Mouse (Mus musculus): ENCODE results near the gene AC131692.1. TPM values are rescaled to one million over a fixed set of nuclear protein-coding genes. Genes with fewer than 3 reads are reported as not detected.
A peak's percentile ranks its signal among the peaks of the same experiment; 100 is the strongest.
"Not testable (repeated sequence)": the region's sequence is repeated elsewhere in the genome, so short reads cannot be mapped to it uniquely, and the experiment has no call there.

Gene AC131692.1
- polyA plus RNA-seq, 1 experiment from 2014 or later: not detected

DNA sequence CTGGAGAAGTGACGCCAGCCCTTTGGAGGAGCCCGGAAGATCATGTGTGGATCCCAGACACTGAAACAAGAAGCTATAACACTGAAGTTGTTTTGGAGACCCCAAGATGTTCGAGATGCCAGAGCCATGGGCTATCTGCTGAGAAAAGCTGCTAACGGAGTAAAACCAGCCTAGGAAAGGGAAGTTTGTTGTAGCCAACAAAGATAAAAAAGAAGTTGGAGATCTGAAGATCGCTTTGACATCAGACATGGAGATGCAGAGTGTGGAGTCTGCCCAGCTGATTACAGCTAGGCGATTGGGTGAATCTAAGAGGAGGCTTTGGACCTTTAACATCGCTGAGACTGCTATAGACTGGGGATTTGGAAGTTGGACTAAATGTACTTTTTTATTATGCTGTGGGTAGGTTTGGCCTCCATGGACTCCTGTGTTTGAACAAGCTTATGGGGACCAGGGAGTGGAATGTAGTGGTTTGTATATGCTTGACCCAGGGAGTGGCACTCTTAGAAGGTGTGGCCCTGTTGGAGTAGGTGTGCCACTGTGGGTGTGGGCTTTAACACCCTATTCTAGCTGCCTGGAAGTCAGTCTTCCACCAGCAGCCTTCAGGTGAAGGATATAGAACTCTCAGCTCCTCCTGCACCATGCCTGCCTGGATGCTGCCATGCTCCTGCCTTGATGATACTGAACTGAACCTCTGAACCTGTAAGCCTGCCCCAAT, 36.4 kb downstream of the AC131692.1 start:
- H3K9me3 ChIP-seq (ENCODE audit: low read length); H3K4me2 ChIP-seq (replicated peaks; ENCODE audit: low read depth, low read length); H3K4me1 ChIP-seq (ENCODE audit: insufficient read depth, low read depth, low read length); H3K27me3 ChIP-seq (replicated peaks; ENCODE audit: insufficient read depth, low read length); H3K27ac ChIP-seq (ENCODE audit: low read length); H3K36me3 ChIP-seq (ENCODE audit: insufficient read depth, low read length); H3K9ac ChIP-seq (replicated peaks; ENCODE audit: low read depth); H3K4me3 ChIP-seq (ENCODE audit: low read depth, low read length): not testable (repeated sequence)
- DNase-seq (ENCODE audit: low spot score) (peak; percentile 58), ATAC-seq (peak; percentile 27)
- TF ChIP-seq EP300 (IDR thresholded peaks at IDR 0.05): peak; percentile 39
- WGBS: 64% methylated on average over 7 of the region's 7 CpGs

DNA sequence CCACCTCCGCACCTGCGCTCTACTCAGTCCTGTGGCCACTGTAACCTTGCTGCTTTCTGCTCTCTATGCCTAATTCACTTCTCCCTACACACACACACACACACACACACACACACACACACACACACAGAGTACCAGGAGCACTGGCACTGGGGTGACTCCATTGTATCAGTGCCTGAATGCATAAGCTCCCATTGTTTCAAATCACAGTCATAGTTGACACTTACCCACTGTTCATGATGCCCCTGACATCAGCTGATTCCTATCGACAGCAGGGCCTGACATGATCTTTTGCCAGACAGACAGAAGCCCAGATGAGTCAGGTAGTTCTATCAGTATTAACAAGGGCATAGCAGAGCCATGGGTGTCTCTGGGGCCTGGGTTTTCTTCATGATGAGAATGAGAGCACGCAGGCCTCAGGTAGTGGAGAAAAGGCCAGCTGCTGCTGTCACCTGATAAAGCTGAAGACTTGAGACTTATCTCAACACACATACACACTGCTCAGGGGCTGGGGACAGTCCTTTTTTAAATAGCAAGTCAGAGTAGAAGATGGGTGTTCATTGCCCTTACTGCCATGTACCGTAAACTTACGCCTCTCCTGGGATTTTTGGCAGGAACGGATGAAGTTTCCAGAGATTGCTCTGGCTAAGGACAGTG, 38.1 kb downstream of the AC131692.1 start:
- Histone ChIP-seq H3K27me3 (replicated peaks; ENCODE audit: insufficient read depth, low read length) (no peaks in the 10 kb centered on the region), H3K9me3 (ENCODE audit: low read length) (no peaks in the 10 kb centered on the region), H3K36me3 (ENCODE audit: insufficient read depth, low read length) (no peaks in the 10 kb centered on the region), H3K4me3 (ENCODE audit: low read depth, low read length) (no peak overlapping the region), H3K9ac (replicated peaks; ENCODE audit: low read depth) (no peak overlapping the region), H3K4me1 (ENCODE audit: insufficient read depth, low read depth, low read length) (no peaks in the 10 kb centered on the region), H3K27ac (ENCODE audit: low read length) (peak overlapping the region; percentile 26; the same call in 1 of the 2 replicates), H3K4me2 (replicated peaks; ENCODE audit: low read depth, low read length) (no peak overlapping the region)
- DNase-seq (ENCODE audit: low spot score) (no peak), ATAC-seq (no peak)
- no peak for TF ChIP-seq CTCF (IDR thresholded peaks at IDR 0.05)
- no peak for TF ChIP-seq EP300 (IDR thresholded peaks at IDR 0.05)
- WGBS: 79% methylated on average over 7 of the region's 7 CpGs

DNA sequence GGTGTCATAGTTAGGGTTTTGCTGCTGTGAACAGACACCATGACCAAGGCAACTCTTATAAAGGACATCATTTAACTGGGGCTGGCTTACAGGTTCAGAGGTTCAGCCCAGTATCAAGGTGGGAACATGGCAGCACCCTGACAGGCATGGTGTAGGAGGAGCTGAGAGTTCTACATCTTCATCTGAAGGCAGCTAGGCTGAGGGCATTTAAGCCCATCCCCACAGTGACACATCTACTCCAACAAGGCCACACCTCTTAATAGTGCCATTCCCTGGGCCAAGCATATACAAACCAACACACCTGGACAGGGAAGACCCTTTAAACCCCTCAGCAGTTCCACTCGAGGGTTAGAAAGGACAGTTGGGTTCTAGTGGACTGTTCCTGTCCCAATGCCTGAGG, 39.0 kb downstream of the AC131692.1 start:
- H3K9me3 ChIP-seq (ENCODE audit: low read length); H3K4me3 ChIP-seq (ENCODE audit: low read depth, low read length); H3K9ac ChIP-seq (replicated peaks; ENCODE audit: low read depth); ATAC-seq; H3K4me1 ChIP-seq (ENCODE audit: insufficient read depth, low read depth, low read length); DNase-seq (ENCODE audit: low spot score); H3K4me2 ChIP-seq (replicated peaks; ENCODE audit: low read depth, low read length); H3K36me3 ChIP-seq (ENCODE audit: insufficient read depth, low read length); H3K27ac ChIP-seq (ENCODE audit: low read length); H3K27me3 ChIP-seq (replicated peaks; ENCODE audit: insufficient read depth, low read length): not testable (repeated sequence)
- WGBS: 29% methylated on average over 1 of the region's 1 CpGs

DNA sequence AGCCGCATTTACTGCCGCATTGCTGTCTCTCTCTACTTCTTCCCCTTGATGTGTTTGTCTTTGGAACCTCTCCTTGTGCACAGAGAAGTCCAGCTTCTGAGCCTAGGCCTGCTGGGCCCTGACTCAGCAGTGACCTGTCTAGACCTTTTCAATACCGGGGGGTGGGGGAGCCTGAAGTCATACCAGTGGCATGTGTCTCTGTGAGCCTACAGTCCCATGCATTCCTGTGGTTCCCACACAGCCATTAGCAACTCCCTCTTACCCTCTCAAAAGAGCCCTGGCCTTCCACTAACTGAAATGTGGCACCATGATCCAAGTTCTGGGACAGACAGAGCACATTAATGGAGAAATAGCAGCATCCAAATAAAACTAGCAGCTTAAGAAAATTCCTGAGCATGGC, 42.2 kb downstream of the AC131692.1 start:
- ATAC-seq (no peak), DNase-seq (ENCODE audit: low spot score) (no peak)
- no peak for TF ChIP-seq EP300 (IDR thresholded peaks at IDR 0.05)
- no peak for TF ChIP-seq CTCF (IDR thresholded peaks at IDR 0.05)
- H3K27ac ChIP-seq (ENCODE audit: low read length): no peak overlapping the region
- no peak overlapping the region for H3K4me2 ChIP-seq (replicated peaks; ENCODE audit: low read depth, low read length)
- WGBS: 74% methylated on average over 3 of the region's 3 CpGs
- no peaks in the 10 kb centered on the region for H3K27me3 ChIP-seq (replicated peaks; ENCODE audit: insufficient read depth, low read length)
- no peaks in the 10 kb centered on the region for H3K36me3 ChIP-seq (ENCODE audit: insufficient read depth, low read length)
- no peak overlapping the region for H3K4me3 ChIP-seq (ENCODE audit: low read depth, low read length)
- no peaks in the 10 kb centered on the region; the same call in 1 of the 2 replicates for H3K4me1 ChIP-seq (ENCODE audit: insufficient read depth, low read depth, low read length)
- no peak overlapping the region for H3K9ac ChIP-seq (replicated peaks; ENCODE audit: low read depth)
- H3K9me3 ChIP-seq (ENCODE audit: low read length): no peaks in the 10 kb centered on the region

DNA sequence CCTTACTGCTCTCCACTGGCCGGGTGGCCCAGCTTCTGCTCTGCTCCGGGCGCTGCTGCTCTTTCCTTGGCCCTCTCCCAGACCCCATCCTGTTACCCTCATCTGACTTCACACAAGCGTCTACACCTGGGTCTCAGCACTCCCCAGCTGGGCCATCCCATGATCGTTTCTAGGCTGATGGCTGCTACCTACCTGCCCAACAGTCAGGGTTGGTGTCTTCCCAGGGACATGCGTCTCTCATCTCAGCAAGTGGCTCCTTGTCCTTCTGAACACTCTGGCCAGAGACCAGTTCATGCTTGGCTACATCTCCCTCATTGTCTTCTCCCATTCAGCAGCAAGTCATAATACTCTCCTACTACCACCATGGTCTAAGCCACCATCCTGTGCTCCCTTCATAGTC, 45.5 kb downstream of the AC131692.1 start:
- H3K4me2 ChIP-seq (replicated peaks; ENCODE audit: low read depth, low read length): peak overlapping the region; percentile 77; the same call in 1 of the 2 replicates
- no peak overlapping the region for H3K27ac ChIP-seq (ENCODE audit: low read length)
- H3K36me3 ChIP-seq (ENCODE audit: insufficient read depth, low read length): no peaks in the 10 kb centered on the region
- no peak overlapping the region for H3K4me3 ChIP-seq (ENCODE audit: low read depth, low read length)
- H3K4me1 ChIP-seq (ENCODE audit: insufficient read depth, low read depth, low read length): no peaks in the 10 kb centered on the region; the same call in 1 of the 2 replicates
- DNase-seq (ENCODE audit: low spot score) (no peak), ATAC-seq (no peak)
- 0 out of 2 replicates have a peak overlapping the region, but pooled peaks have one; percentile 46 for H3K9ac ChIP-seq (replicated peaks; ENCODE audit: low read depth)
- TF ChIP-seq CTCF (IDR thresholded peaks at IDR 0.05) (no peak), EP300 (IDR thresholded peaks at IDR 0.05) (no peak)
- H3K27me3 ChIP-seq (replicated peaks; ENCODE audit: insufficient read depth, low read length): no peaks in the 10 kb centered on the region
- H3K9me3 ChIP-seq (ENCODE audit: low read length): no peaks in the 10 kb centered on the region
- WGBS: 92% methylated on average over 6 of the region's 6 CpGs

DNA sequence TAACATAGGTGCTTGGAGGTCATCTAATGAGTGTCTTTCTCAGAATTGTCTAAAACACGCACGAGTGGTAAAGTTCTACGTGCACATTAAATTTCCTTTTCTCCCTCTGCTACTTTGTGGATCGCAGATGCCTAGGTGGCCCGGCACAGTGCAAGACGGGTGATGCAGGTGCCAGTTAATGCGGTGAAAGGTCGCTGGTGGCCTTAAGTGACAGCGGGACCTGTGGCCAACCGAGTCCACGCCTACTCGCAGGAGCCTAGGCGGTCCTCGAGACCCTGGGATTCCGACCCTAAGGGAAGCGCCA, 46.1 kb downstream of the AC131692.1 start:
- Histone ChIP-seq H3K27me3 (replicated peaks; ENCODE audit: insufficient read depth, low read length) (no peaks in the 10 kb centered on the region), H3K9me3 (ENCODE audit: low read length) (no peaks in the 10 kb centered on the region), H3K4me1 (ENCODE audit: insufficient read depth, low read depth, low read length) (no peaks in the 10 kb centered on the region; the same call in 1 of the 2 replicates), H3K36me3 (ENCODE audit: insufficient read depth, low read length) (no peaks in the 10 kb centered on the region), H3K9ac (replicated peaks; ENCODE audit: low read depth) (peak overlapping the region; percentile 46), H3K4me3 (ENCODE audit: low read depth, low read length) (peak overlapping the region; percentile 64), H3K4me2 (replicated peaks; ENCODE audit: low read depth, low read length) (peak overlapping the region; percentile 77), H3K27ac (ENCODE audit: low read length) (peak overlapping the region; percentile 92)
- 5% methylated on average over 16 of the region's 16 CpGs for WGBS
- no peak for DNase-seq (ENCODE audit: low spot score)
- no peak for TF ChIP-seq CTCF (IDR thresholded peaks at IDR 0.05)
- TF ChIP-seq EP300 (IDR thresholded peaks at IDR 0.05): no peak
- no peak for ATAC-seq

Data from lung, postnatal 0 days (tissue).